ENCODE assay signal across 8 mouse cellular contexts in the genomic region with DNA sequence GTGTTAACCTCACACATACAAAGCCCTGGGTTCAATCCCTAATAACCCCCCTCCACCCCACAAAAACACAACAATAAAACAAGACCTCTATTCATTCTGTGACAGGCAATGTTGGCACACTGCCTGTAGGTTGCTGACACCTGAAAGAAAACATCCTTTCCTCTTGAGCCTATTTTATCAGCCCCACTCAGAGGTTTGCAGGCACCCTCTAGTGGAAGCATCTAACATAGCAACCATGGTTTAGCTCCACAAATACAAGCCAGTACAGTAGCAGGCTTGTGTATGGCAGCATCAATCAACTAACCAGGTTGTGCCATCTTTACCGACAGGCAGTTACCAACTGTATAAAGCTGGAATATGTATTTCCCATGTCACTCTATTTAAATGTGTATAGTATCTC. TPM values are rescaled to one million over a fixed set of nuclear protein-coding genes. Genes with fewer than 3 reads are reported as not detected.
DNase-seq lines count a peak whose midpoint lies in the region; ATAC-seq lines count a peak whose summit lies in the region.

No protein-coding gene starts in this region.

- no peak overlapping the region for H3K9ac ChIP-seq in forebrain, embryonic 13.5 days

- no peaks in the 10 kb centered on the region for H3K9me3 ChIP-seq in forebrain, embryonic 13.5 days (replicated peaks)
- H3K9me3 ChIP-seq in forebrain, embryonic 10.5 days = no peaks in the 10 kb centered on the region

- H3K36me3 ChIP-seq in forebrain, embryonic 13.5 days (ENCODE audit: poor library complexity, severe bottlenecking) = no peaks in the 10 kb centered on the region
- H3K36me3 ChIP-seq in forebrain, embryonic 10.5 days (replicated peaks) = no peaks in the 10 kb centered on the region

- peak; percentile 70 for ATAC-seq in forebrain, embryonic 13.5 days
- peak; percentile 70 to 79 for ATAC-seq in hematopoietic stem cell, adult 5-6 weeks (replicated peaks in 1 of 2; ENCODE audit: insufficient read depth in 1 of 2, low FRiP score in 2 of 2, low TSS enrichment in 1 of 2, low read depth in 1 of 2, poor library complexity in 2 of 2, severe bottlenecking in 2 of 2)

- H3K4me2 ChIP-seq in forebrain, embryonic 13.5 days = no peak overlapping the region

- H3K27ac ChIP-seq in forebrain, embryonic 13.5 days = no peak overlapping the region
- H3K27ac ChIP-seq in forebrain, embryonic 10.5 days = no peak overlapping the region

- 40% methylated on average over 1 of the region's 1 CpGs for WGBS in forebrain, embryonic 13.5 days
- 60% methylated on average over 1 of the region's 1 CpGs for WGBS in forebrain, embryonic 10.5 days

- peaks cover 14% of the 10 kb centered on the region for H3K4me1 ChIP-seq in forebrain, embryonic 13.5 days
- H3K4me1 ChIP-seq in forebrain, embryonic 10.5 days = peaks cover 14% of the 10 kb centered on the region

- H3K27me3 ChIP-seq in forebrain, embryonic 13.5 days = no peaks in the 10 kb centered on the region
- no peaks in the 10 kb centered on the region for H3K27me3 ChIP-seq in forebrain, embryonic 10.5 days (ENCODE audit: poor library complexity, severe bottlenecking)

- no peak overlapping the region for H3K4me3 ChIP-seq in forebrain, embryonic 13.5 days
- H3K4me3 ChIP-seq in forebrain, embryonic 10.5 days = no peak overlapping the region

- DNase-seq in forebrain, embryonic 10.5 days (ENCODE audit: extremely low spot score, low spot score) = no peak
- DNase-seq in ovary, postnatal 14 days (ENCODE audit: low spot score) = peak; percentile 12
- no peak for DNase-seq in ovary, adult 18-20 months (ENCODE audit: low spot score)
- peak; percentile 66 for DNase-seq in cerebellum, adult 9-10 months
- peak; percentile 52 for DNase-seq in lung, postnatal 10 days
- peak; percentile 67 for DNase-seq in thymus, postnatal 14 days

RNA-seq across cellular contexts. Expression of gene Chp2, which starts 23.0 kb away (rescaled TPM):
- polyA plus RNA-seq in forebrain, embryonic 13.5 days (2015; fragmentation: Nextera tagmentation; extraction: Ambion mirVana) = 0.22 and 0.67 TPM in 2 replicates
- polyA plus RNA-seq in forebrain, embryonic 10.5 days (2016; fragmentation: Nextera tagmentation; extraction: Ambion mirVana) = not detected in 2 replicates
- total RNA-seq in hematopoietic stem cell, adult 5-6 weeks (2017) = 0.88 TPM in 1 of 2 replicates, not detected in the other

RNA-seq across cellular contexts. Expression of gene Prkcb, which starts 46.3 kb away (rescaled TPM):
- polyA plus RNA-seq in forebrain, embryonic 13.5 days (2015; fragmentation: Nextera tagmentation; extraction: Ambion mirVana) = 22.7 and 27.4 TPM in 2 replicates
- 3.5 and 4.6 TPM in 2 replicates for polyA plus RNA-seq in forebrain, embryonic 10.5 days (2016; fragmentation: Nextera tagmentation; extraction: Ambion mirVana)
- 11.8 and 15.6 TPM in 2 replicates for total RNA-seq in hematopoietic stem cell, adult 5-6 weeks (2017)

RNA-seq across cellular contexts. Expression of gene Ern2, which starts 56.3 kb away (rescaled TPM):
- 0.40 and 0.57 TPM in 2 replicates for polyA plus RNA-seq in forebrain, embryonic 13.5 days (2015; fragmentation: Nextera tagmentation; extraction: Ambion mirVana)
- not detected in 2 replicates for polyA plus RNA-seq in forebrain, embryonic 10.5 days (2016; fragmentation: Nextera tagmentation; extraction: Ambion mirVana)
- not detected in 2 replicates for total RNA-seq in hematopoietic stem cell, adult 5-6 weeks (2017)

Comparison
In these comparisons a context has a peak if more than half of its experiments do, and no peak if none do; other contexts are left out.
1. DNase-seq: peak in ovary, postnatal 14 days (single experiment), cerebellum, adult 9-10 months (single experiment), lung, postnatal 10 days (single experiment) and thymus, postnatal 14 days (single experiment); none in forebrain, embryonic 10.5 days (single experiment) and ovary, adult 18-20 months (single experiment).